Mouse (Mus musculus): ENCODE results near the gene Slc25a39. TPM values are rescaled to one million over a fixed set of nuclear protein-coding genes. Genes with fewer than 3 reads are reported as not detected.

The Slc25a39 gene
- total and polyA plus RNA-seq, 3 experiments = 183 to 325 TPM; not detected in 1

- peaks cover 0 to 15% of the 10 kb centered on the region in 2 experiments; a peak in 2 of 4 replicates for H3K27me3 ChIP-seq (ENCODE audit: control insufficient read depth in 1 of 2, insufficient read depth in 2 of 2, low read length in 2 of 2)
- H3K4me3 ChIP-seq (ENCODE audit: control insufficient read depth in 1 of 2, insufficient read depth in 1 of 2, low read depth in 2 of 2, low read length in 2 of 2) = peak overlapping the region; percentile 32 to 36; a peak in 3 of 4 replicates
- peak overlapping the region; percentile 52 for H3K9ac ChIP-seq (ENCODE audit: control insufficient read depth, low read depth, low read length, poor library complexity, severe bottlenecking)
- H3K9me3 ChIP-seq (replicated peaks; ENCODE audit: insufficient read depth, low read length) = no peaks in the 10 kb centered on the region
- peak; percentile 95 for DNase-seq (ENCODE audit: low read depth, low spot score)
- peak overlapping the region; percentile 38; the same call in 1 of the 2 replicates for H3K27ac ChIP-seq (ENCODE audit: control insufficient read depth, low read depth, low read length)
- H3K79me2 ChIP-seq (ENCODE audit: control insufficient read depth, insufficient read depth, low read length, poor library complexity) = peaks cover 11% of the 10 kb centered on the region
- peaks cover 11 to 17% of the 10 kb centered on the region in 2 experiments for H3K4me1 ChIP-seq (ENCODE audit: control insufficient read depth in 1 of 2, insufficient read depth in 2 of 2, low read length in 2 of 2)
- peaks cover 0 to 9% of the 10 kb centered on the region in 2 experiments; a peak in 2 of 4 replicates for H3K36me3 ChIP-seq (ENCODE audit: control insufficient read depth in 1 of 2, insufficient read depth in 2 of 2, low read length in 2 of 2)
- no peak for TF ChIP-seq GABPA (IDR thresholded peaks at IDR 0.05; ENCODE audit: low read depth, low read length)
- peak; percentile 72; the same call in 1 of the 2 replicates for TF ChIP-seq MXI1 (IDR thresholded peaks at IDR 0.05; ENCODE audit: low read depth, low read length)
- TF ChIP-seq CHD2 (IDR thresholded peaks at IDR 0.05; ENCODE audit: low read length) = no peak
- TF ChIP-seq RCOR1 (IDR thresholded peaks at IDR 0.05; ENCODE audit: low read depth, low read length) = no peak
- TF ChIP-seq EP300 (IDR thresholded peaks at IDR 0.05; ENCODE audit: low read depth in 1 of 2, low read length in 2 of 2) = peak in 1 of 2 experiments; percentile 23; a peak in 1 of 4 replicates
- no peak for TF ChIP-seq ZMIZ1 (IDR thresholded peaks at IDR 0.05; ENCODE audit: low read depth, low read length)
- TF ChIP-seq POLR2AphosphoS2 (IDR thresholded peaks at IDR 0.05; ENCODE audit: low read length) = no peak
- no peak for TF ChIP-seq MEF2A (IDR thresholded peaks at IDR 0.05; ENCODE audit: extremely low read depth, insufficient replicate concordance, low read depth, low read length, poor library complexity, severe bottlenecking)
- peak; percentile 62; the same call in 1 of the 2 replicates for TF ChIP-seq BHLHE40 (IDR thresholded peaks at IDR 0.05; ENCODE audit: borderline replicate concordance, low read depth, low read length)
- TF ChIP-seq ZC3H11A (IDR thresholded peaks at IDR 0.05; ENCODE audit: low read depth, low read length) = peak; percentile 92
- peak; percentile 22; the same call in 1 of the 2 replicates for TF ChIP-seq GATA1 (IDR thresholded peaks at IDR 0.05; ENCODE audit: low read depth, low read length)
- TF ChIP-seq MYB (IDR thresholded peaks at IDR 0.05; ENCODE audit: low read depth, low read length) = no peak
- TF ChIP-seq TBP (IDR thresholded peaks at IDR 0.05; ENCODE audit: low read depth, low read length) = 0 out of 2 replicates have a peak, but pooled peaks have one; percentile 35
- no peak for TF ChIP-seq TAL1 (IDR thresholded peaks at IDR 0.05; ENCODE audit: low read length)
- TF ChIP-seq ZKSCAN1 (IDR thresholded peaks at IDR 0.05; ENCODE audit: low read depth, low read length) = no peak
- no peak; the same call in 1 of the 2 replicates for TF ChIP-seq USF1 (IDR thresholded peaks at IDR 0.05; ENCODE audit: low read depth, low read length)
- no peak for TF ChIP-seq KAT2A (conservative IDR thresholded peaks at IDR 0.05; ENCODE audit: low read depth, low read length)
- TF ChIP-seq MAZ (IDR thresholded peaks at IDR 0.05; ENCODE audit: low read depth, low read length) = peak; percentile 87
- peak; percentile 95 for TF ChIP-seq RAD21 (IDR thresholded peaks at IDR 0.05; ENCODE audit: low read depth, low read length)
- peak; percentile 38; the same call in 1 of the 2 replicates for TF ChIP-seq ELF1 (IDR thresholded peaks at IDR 0.05; ENCODE audit: low read depth, low read length)
- peak; percentile 93 for TF ChIP-seq SMC3 (IDR thresholded peaks at IDR 0.05; ENCODE audit: low read depth, low read length)
- TF ChIP-seq CHD1 (IDR thresholded peaks at IDR 0.05; ENCODE audit: low read depth, low read length) = no peak
- no peak for TF ChIP-seq NRF1 (IDR thresholded peaks at IDR 0.05; ENCODE audit: insufficient read depth, low read depth, low read length, poor library complexity, severe bottlenecking)
- TF ChIP-seq MAFK (IDR thresholded peaks at IDR 0.05; ENCODE audit: borderline replicate concordance, low read depth, low read length) = no peak
- TF ChIP-seq NELFE (IDR thresholded peaks at IDR 0.05; ENCODE audit: low read depth, low read length) = peak; percentile 46; the same call in 1 of the 2 replicates
- TF ChIP-seq HCFC1 (IDR thresholded peaks at IDR 0.05; ENCODE audit: low read depth, low read length) = peak; percentile 66
- peak; percentile 79 for TF ChIP-seq MAX (IDR thresholded peaks at IDR 0.05; ENCODE audit: low read length)
- TF ChIP-seq ETS1 (IDR thresholded peaks at IDR 0.05; ENCODE audit: low read depth, low read length) = no peak; the same call in 1 of the 2 replicates
- 0 out of 2 replicates have a peak, but pooled peaks have one; percentile 7 for TF ChIP-seq TCF12 (IDR thresholded peaks at IDR 0.05; ENCODE audit: low read depth, low read length)
- peak; percentile 74 for TF ChIP-seq ZNF384 (IDR thresholded peaks at IDR 0.05; ENCODE audit: low read depth, low read length)
- peak; percentile 88 for TF ChIP-seq MYC (IDR thresholded peaks at IDR 0.05; ENCODE audit: low read depth, low read length)
- TF ChIP-seq CTCF (IDR thresholded peaks at IDR 0.05 in 2 of 3, conservative IDR thresholded peaks at IDR 0.05 in 1 of 3; ENCODE audit: control insufficient read depth in 1 of 3, insufficient read depth in 1 of 3, low read depth in 2 of 3, low read length in 3 of 3, poor library complexity in 1 of 3, severe bottlenecking in 1 of 3) = peak; percentile 92 to 99 (median 93)
- peak; percentile 76 for TF ChIP-seq SIN3A (IDR thresholded peaks at IDR 0.05; ENCODE audit: low read length)
- no peak for TF ChIP-seq USF2 (IDR thresholded peaks at IDR 0.05; ENCODE audit: borderline replicate concordance in 1 of 2, insufficient read depth in 1 of 2, low read depth in 1 of 2, low read length in 2 of 2)
- TF ChIP-seq UBTF (IDR thresholded peaks at IDR 0.05; ENCODE audit: borderline replicate concordance, insufficient read depth, low read depth, low read length) = no peak
- peak in 1 of 2 experiments; percentile 47; a peak in 1 of 4 replicates for TF ChIP-seq POLR2A (IDR thresholded peaks at IDR 0.05; ENCODE audit: control insufficient read depth in 1 of 2, insufficient read depth in 1 of 2, low read depth in 1 of 2, low read length in 2 of 2, poor library complexity in 1 of 2)
These were observed 4.0 kb upstream of the Slc25a39 start for GRCm38 (mm10) chr11:102411704-102412103.

Measured in MEL (cell line).